Mouse (Mus musculus): ENCODE measurements at regions not wholly inside any gene's neighbourhood (a gene's known extent, or its start where the extent isn't known, plus 50 kb on each side); places are given as distances from the start of the nearest gene placed in this dataset.

GRCm38 (mm10) chr14:46639116-46639826 lies 121.1 kb upstream of the Cdkn3 start:
- DNase-seq = no peak
- intact Hi-C loops (cut with DNase I) = no loop called here

- no peak for DNase-seq
- intact Hi-C loops (cut with DNase I) = no loop called here
Measured at GRCm38 (mm10) chr14:46638516-46638915, 121.8 kb upstream of the Cdkn3 start.

DNA sequence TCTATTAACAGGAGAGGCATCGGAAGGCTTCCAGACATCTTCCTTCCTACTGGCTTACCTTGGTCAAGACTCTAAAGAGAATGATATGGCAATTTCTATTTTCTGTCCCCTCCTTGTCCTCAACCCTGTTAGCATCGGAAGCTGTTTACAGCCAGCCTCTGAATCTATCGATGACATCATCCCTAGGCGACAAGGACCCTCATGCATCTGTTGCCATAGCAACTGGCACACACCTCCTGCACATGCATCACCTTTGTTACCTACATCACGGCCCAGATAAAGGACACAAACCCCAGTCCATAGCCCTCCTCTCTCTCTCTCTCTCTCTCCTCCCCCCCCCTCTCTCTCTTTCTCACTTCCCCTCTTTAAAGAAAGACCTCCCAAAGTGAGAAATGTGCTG lies 123.1 kb upstream of the Cdkn3 start:
- intact Hi-C loops (cut with DNase I) = no loop called here
- no peak for DNase-seq

DNA sequence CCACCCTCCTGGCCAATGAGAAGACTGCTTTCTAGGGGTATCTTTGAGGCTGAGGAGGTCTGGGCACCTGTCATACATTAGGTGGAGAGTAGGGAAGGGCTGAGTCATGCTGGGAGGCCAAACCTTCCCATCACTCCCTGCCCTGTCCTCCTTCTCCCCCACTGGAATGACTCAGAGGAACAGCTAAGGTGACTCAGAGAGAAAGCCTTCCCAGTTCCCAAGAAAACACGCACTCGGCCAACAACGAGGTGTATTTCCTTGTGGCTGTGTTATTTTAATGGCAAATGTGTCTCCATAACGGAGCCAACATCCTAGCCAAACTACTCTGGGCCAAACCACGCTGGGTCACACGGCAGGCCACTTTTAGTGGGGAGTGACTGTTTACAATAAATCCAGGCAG lies 124.0 kb upstream of the Cdkn3 start:
- intact Hi-C loops (cut with DNase I) = no loop called here
- DNase-seq = no peak

GRCm38 (mm10) chr14:46635322-46635721 lies 125.0 kb upstream of the Cdkn3 start:
- DNase-seq = no peak
- intact Hi-C loops (cut with DNase I) = no loop called here

GRCm38 (mm10) chr14:46634656-46635244 lies 125.6 kb upstream of the Cdkn3 start:
- intact Hi-C loops (cut with DNase I) = no loop called here

GRCm38 (mm10) chr14:46634251-46634650 lies 126.1 kb upstream of the Cdkn3 start:
- intact Hi-C loops (cut with DNase I) = no loop called here
- DNase-seq = no peak

More at GRCm38 (mm10) chr14:46634656-46635244, 125.6 kb upstream of the Cdkn3 start:
- no peak for DNase-seq

GRCm38 (mm10) chr14:46627690-46628089 lies 132.7 kb upstream of the Cdkn3 start:
- intact Hi-C loops (cut with DNase I) = no loop called here
- no peak for DNase-seq

- intact Hi-C loops (cut with DNase I) = no loop called here
- DNase-seq = no peak
Measured at GRCm38 (mm10) chr14:46625760-46626159, 134.6 kb upstream of the Cdkn3 start.

DNA sequence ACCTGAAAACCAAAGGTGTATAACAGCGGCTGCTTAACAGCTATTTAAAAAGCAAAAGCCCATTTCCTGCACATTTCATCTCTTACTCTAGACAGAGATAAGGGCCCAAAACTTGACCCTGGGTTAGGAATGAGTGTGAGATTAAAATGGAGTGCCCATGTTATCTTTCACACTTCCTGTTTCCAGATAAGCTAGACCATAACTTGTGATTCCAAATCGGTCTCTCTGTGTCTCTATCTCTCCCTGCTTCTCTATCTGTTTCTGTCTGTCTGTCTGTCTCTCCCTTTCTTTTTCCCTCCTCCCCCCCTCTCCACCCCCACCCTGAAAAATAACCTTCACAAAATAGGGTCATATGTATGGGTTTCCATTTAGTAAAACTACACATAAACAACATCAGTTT lies 136.7 kb upstream of the Cdkn3 start:
- DNase-seq = no peak
- intact Hi-C loops (cut with DNase I) = no loop called here

DNA sequence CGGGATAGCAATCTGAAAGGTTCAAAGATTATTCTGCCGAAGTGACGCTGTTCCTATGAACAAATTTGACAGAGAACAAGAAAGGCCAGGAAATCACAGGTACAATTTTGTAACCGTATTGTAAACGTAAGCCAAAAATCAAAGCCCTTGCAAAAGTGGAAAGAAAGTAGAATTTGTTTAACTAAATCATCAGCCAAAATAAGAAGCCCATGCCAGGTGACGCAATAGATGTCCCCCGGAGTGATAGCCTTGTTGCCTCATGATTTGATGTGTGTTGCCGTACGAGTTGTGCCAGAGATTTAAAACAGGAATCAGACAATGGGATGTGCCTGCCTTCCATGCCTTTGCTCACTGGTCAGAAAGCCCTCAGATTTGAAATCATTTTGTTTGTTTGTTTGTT lies 144.3 kb upstream of the Cdkn3 start:
- no peak for DNase-seq
- intact Hi-C loops (cut with DNase I) = no loop called here

DNA sequence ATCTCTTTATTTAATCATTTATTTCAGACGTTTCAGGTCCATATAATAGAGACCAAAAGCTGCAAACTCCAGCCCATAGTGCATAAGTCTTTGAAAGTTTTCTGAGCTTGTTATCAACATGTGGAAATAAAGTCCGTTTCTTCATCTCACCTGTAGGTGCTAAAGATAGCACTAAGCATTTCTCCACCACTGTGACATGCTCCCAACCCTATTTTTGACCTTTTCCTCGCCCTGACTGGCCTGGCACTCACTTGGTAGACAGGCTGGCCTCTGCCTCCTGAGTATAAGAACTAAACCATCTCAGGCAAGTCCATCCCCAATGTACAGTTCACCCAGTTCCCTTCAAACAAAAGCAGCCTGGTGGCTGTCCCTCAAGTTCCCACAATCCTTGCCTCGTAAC lies 145.4 kb upstream of the Cdkn3 start:
- no peak for DNase-seq
- intact Hi-C loops (cut with DNase I) = no loop called here

GRCm38 (mm10) chr14:46613748-46614147 lies 146.6 kb upstream of the Cdkn3 start:
- no peak for DNase-seq
- intact Hi-C loops (cut with DNase I) = no loop called here

DNA sequence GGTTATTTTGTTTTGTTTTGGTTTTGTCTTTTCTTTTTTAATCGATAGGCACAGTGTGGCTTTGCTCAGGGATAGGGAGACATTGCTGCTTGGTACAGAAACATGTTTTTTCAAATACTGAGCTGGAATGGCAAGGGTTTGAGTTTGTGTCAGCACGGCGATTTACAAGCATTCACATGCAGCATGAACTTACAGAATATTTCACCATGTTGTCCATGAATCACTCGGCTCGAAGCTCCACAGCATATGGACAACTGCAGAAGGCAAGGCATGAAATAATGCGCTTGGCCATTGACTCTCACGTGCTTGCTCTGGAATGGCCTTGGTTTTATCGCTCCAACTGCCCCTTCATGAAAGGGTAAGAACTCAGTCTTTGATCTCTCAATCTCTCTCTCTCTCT lies 147.1 kb upstream of the Cdkn3 start:
- intact Hi-C loops (cut with DNase I) = no loop called here
- no peak for DNase-seq

GRCm38 (mm10) chr14:46612584-46612983 lies 147.8 kb upstream of the Cdkn3 start:
- intact Hi-C loops (cut with DNase I) = no loop called here
- no peak for DNase-seq

DNA sequence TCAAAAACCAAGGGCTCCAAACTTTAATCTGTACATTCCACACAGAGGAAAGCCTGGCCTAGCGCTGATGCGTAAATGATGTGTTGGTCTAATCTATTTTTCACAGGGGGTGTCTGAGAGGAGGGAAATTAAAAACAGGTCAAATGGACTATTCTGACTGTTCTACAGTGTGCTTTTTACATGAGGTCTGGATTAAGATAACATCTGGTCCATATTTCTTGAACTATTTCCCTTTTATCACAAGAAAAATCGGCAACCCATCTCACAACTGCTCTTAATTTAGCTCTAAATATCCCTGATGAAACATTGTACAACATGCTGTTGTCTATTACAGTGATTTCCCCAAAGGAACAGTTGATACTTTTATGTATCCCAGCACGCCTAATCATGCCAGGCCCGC lies 149.4 kb upstream of the Cdkn3 start:
- intact Hi-C loops (cut with DNase I) = no loop called here
- DNase-seq = no peak

DNA sequence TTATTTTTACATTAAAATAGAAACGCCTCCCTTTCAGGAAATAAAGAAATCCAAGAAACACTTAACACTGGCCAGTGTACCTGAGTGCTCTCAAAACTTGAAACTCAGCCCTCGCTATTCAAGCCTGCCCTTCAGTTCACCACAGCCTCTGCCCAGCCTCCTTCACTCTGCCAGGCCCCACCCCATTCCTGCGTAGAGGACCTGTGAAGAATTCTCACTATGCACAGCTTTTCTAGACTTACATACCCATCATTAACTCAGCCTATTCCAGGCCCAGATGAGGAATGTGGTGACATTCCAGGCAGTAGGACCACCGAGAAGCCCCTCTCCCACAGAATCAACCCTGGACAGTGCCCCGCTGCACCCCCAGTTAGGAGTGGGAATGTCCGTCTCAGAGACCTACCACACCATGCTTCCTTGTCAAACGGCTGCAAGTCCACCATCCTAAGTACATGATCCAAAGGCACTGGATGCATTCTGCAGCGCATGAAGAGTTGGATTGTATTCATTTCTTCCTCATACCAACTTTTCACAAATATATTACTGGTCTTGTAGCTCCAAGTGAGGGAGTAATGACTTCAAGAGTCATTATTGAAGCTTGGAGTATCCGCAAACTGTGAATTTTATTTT lies 150.0 kb upstream of the Cdkn3 start:
- intact Hi-C loops (cut with DNase I) = no loop called here
- DNase-seq = no peak

- intact Hi-C loops (cut with DNase I) = no loop called here
- no peak for DNase-seq
Measured at GRCm38 (mm10) chr14:46606694-46607093, 153.6 kb upstream of the Cdkn3 start.

DNA sequence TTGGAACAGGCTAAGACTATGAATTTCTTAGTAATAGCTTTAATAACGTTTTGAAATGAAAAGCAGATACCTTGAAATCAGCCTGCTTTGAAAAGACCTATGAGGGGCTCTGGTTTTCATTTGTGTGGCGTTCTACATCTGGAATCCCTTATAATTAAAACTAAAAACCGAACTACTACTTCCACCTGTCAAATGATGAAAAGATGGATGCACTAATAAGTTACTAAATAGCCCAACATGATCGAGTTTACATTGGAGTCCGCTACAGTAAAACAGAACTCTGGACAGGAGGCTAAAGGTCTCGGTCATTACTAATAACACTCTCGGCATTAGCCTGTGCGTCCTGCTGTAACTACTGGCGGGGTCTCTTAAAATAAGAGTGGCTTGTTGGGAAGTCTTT lies 154.3 kb upstream of the Cdkn3 start:
- no peak for DNase-seq
- intact Hi-C loops (cut with DNase I) = no loop called here

- DNase-seq = peak; percentile 55
- intact Hi-C loops (cut with DNase I) = no loop called here
Measured at GRCm38 (mm10) chr14:46604886-46605531, 155.3 kb upstream of the Cdkn3 start.

- intact Hi-C loops (cut with DNase I) = no loop called here
- DNase-seq = no peak
Measured at GRCm38 (mm10) chr14:46604156-46604885, 156.0 kb upstream of the Cdkn3 start.

All from left cerebral cortex, postnatal 4 days (tissue).